Mouse (Mus musculus): Measurements from ENCODE around the gene Mogs.

- TF ChIP-seq CTCF (IDR thresholded peaks at IDR 0.05; ENCODE audit: extremely low read depth, insufficient read depth, insufficient read length, insufficient replicate concordance), result no peak
- TF ChIP-seq POLR2A (IDR thresholded peaks at IDR 0.05; ENCODE audit: low read depth, low read length), result no peak
These were observed 12.1 kb downstream of the Mogs start for GRCm38 (mm10) chr6:83127419-83127818.
